Mouse (Mus musculus) hindbrain, embryonic 11.5 days (tissue): ENCODE data around the gene Frmd7. TPM values are rescaled to one million over a fixed set of nuclear protein-coding genes. Genes with fewer than 3 reads are reported as not detected.

ENCODE experiments used
- ATAC-seq: fragments of 200-750 bp; cut with Nextera tagmentation; 2 replicates; pipeline ENCODE4 v1.8.0; 2017; ENCODE audit warnings: mild to moderate bottlenecking, moderate TSS enrichment, moderate library complexity; ENCODE audit not compliant: low FRiP score
- DNase-seq: peaks from one replicate; pipeline ENCODE4 v3.0.0-alpha.2; 2015; ENCODE audit warnings: low spot score
- H3K27ac ChIP-seq: fragments of 300-500 bp; sonication (generic); 2 replicates; pipeline ENCODE4 v1.5.1; 2014; ENCODE audit warnings: mild to moderate bottlenecking, low read depth, low read length
- H3K27me3 ChIP-seq: fragments of 300-500 bp; sonication (generic); 2 replicates; pipeline ENCODE4 v1.6.1; 2014; ENCODE audit warnings: mild to moderate bottlenecking, low read length, moderate library complexity, mixed read lengths; ENCODE audit not compliant: control insufficient read depth, insufficient read depth
- H3K36me3 ChIP-seq: fragments of 300-500 bp; sonication (generic); 2 replicates; pipeline ENCODE4 v1.6.1; 2014; ENCODE audit warnings: mild to moderate bottlenecking, low read length, moderate library complexity, mixed read lengths; ENCODE audit not compliant: control insufficient read depth, insufficient read depth
- H3K4me1 ChIP-seq: fragments of 300-500 bp; sonication (generic); replicated peaks from 2 replicates; pipeline ENCODE4 v1.6.1; 2014; ENCODE audit warnings: low read length, mixed read lengths; ENCODE audit not compliant: control insufficient read depth, insufficient read depth
- H3K4me2 ChIP-seq: fragments of 300-500 bp; sonication (generic); replicated peaks from 2 replicates; pipeline ENCODE4 v1.6.1; 2014; ENCODE audit warnings: mild to moderate bottlenecking, low read depth, low read length
- H3K4me3 ChIP-seq: fragments of 300-500 bp; sonication (generic); 2 replicates; pipeline ENCODE4 v1.5.1; 2014; ENCODE audit warnings: low read depth, low read length
- H3K9ac ChIP-seq: fragments of 300-500 bp; sonication (generic); 2 replicates; pipeline ENCODE4 v1.6.1; 2014; ENCODE audit warnings: low read depth, low read length
- H3K9me3 ChIP-seq: fragments of 300-500 bp; sonication (generic); 2 replicates; pipeline ENCODE4 v1.6.1; 2016; ENCODE audit warnings: low read length; ENCODE audit not compliant: control insufficient read depth
- WGBS: fragments of 180-500 bp; shearing (Covaris S2); extraction: QIAGEN DNeasy Blood & Tissue Kit; methylation state at CpG from one replicate; pipeline ENCODE4 v1.1.7; 2014; 5-methylcytosine and 5-hydroxymethylcytosine counted together
- polyA plus RNA-seq: library from polyadenylated mRNA; unstranded; fragments of >200 nt; fragmentation: Nextera tagmentation; extraction: Ambion mirVana; gene quantifications from 2 replicates; pipeline ENCODE4 v1.2.1, GENCODE M21; 2014

Frmd7 gene
- polyA plus RNA-seq: 0.07 and 0.11 TPM in 2 replicates

GRCm38 (mm10) chrX:50942610-50943009, at the start of gene Frmd7:
TSS of gene Frmd7 (minus strand) at chrX:50942710.
- H3K9ac ChIP-seq: no peak within 1 kb of the TSS
- no peaks in the 10 kb centered on the region for H3K36me3 ChIP-seq
- no peaks in the 10 kb centered on the region for H3K4me1 ChIP-seq
- no peak for DNase-seq
- H3K27ac ChIP-seq: no peak within 1 kb of the TSS
- H3K4me3 ChIP-seq: no peak within 1 kb of the TSS
- no peak for ATAC-seq
- WGBS: 79% methylated on average over 14 of the region's 14 CpGs
- H3K4me2 ChIP-seq: no peak within 1 kb of the TSS
- no peaks in the 10 kb centered on the region for H3K9me3 ChIP-seq
- no peaks in the 10 kb centered on the region for H3K27me3 ChIP-seq

DNA sequence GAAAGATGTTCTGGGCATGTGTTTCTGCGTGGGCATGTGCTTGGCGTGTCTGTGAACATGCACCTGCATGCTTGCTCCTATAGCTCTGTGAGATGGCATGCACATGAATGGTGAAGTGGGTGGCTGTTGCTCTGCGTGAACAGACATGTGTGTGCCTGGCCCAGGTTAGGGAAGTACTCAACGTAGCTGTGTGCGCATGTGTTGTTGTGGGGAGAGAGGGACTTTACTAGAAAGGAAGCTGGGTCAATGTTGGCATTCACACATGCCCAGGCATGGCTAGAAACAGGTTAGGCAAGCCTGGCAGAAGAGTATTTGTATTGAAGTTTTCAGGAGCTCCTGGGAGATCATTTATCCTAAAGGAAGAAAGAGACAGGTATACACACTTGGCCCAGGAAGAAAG, 48.8 kb upstream of the Frmd7 start:
- no peak overlapping the region for H3K9ac ChIP-seq
- 85% methylated on average over 5 of the region's 5 CpGs for WGBS
- no peaks in the 10 kb centered on the region for H3K9me3 ChIP-seq
- H3K27ac ChIP-seq: no peak overlapping the region
- ATAC-seq (no peak), DNase-seq (no peak)
- H3K4me2 ChIP-seq: no peak overlapping the region
- H3K27me3 ChIP-seq: no peaks in the 10 kb centered on the region
- no peaks in the 10 kb centered on the region for H3K4me1 ChIP-seq
- no peaks in the 10 kb centered on the region for H3K36me3 ChIP-seq
- H3K4me3 ChIP-seq: no peak overlapping the region

- no peak overlapping the region for H3K9ac ChIP-seq
- whole genome bisulfite sequencing: 88% methylated on average over 6 of the region's 6 CpGs
- ATAC-seq (no peak), DNase-seq (no peak)
- H3K27ac ChIP-seq: no peak overlapping the region
- no peaks in the 10 kb centered on the region for H3K4me1 ChIP-seq
- no peak overlapping the region for H3K4me2 ChIP-seq
- no peaks in the 10 kb centered on the region for H3K9me3 ChIP-seq
- H3K36me3 ChIP-seq: no peaks in the 10 kb centered on the region
- no peaks in the 10 kb centered on the region for H3K27me3 ChIP-seq
- H3K4me3 ChIP-seq: no peak overlapping the region
Observed at GRCm38 (mm10) chrX:50989940-50990339, 47.4 kb upstream of the Frmd7 start.

DNA sequence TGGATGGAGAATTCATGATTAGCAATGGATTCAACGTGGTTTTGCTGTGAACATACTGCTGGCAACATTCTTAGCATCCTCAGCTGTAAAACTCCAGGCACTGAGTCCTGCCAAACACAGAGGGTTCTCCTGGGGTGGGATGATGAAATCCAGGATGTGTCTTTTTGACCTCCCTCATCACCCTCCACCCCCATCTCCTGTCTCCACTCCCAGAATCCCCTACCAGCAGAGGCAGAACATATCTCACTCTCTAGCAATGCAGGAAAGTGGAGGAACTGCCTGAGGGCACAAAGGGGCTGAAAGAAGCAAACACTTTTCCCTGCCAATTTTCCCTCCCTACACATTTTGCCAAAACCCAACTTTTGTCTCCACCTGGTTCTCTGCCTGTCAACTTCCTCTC, 46.1 kb upstream of the Frmd7 start:
- no peak for ATAC-seq
- H3K27ac ChIP-seq: no peak overlapping the region
- no peaks in the 10 kb centered on the region for H3K4me1 ChIP-seq
- no peak overlapping the region for H3K4me2 ChIP-seq
- WGBS: 67% methylated on average over 1 of the region's 1 CpGs
- H3K4me3 ChIP-seq: no peak overlapping the region
- no peak for DNase-seq
- no peaks in the 10 kb centered on the region for H3K36me3 ChIP-seq
- no peaks in the 10 kb centered on the region for H3K9me3 ChIP-seq
- no peaks in the 10 kb centered on the region for H3K27me3 ChIP-seq
- H3K9ac ChIP-seq: no peak overlapping the region

GRCm38 (mm10) chrX:50978428-50978827, 35.9 kb upstream of the Frmd7 start:
- no peaks in the 10 kb centered on the region for H3K36me3 ChIP-seq
- H3K9ac ChIP-seq: no peak overlapping the region
- 74% methylated on average over 2 of the region's 2 CpGs for WGBS
- no peaks in the 10 kb centered on the region for H3K9me3 ChIP-seq
- H3K4me1 ChIP-seq: no peaks in the 10 kb centered on the region
- no peak for DNase-seq
- no peaks in the 10 kb centered on the region for H3K27me3 ChIP-seq
- no peak overlapping the region for H3K27ac ChIP-seq
- no peak for ATAC-seq
- no peak overlapping the region for H3K4me2 ChIP-seq
- no peak overlapping the region for H3K4me3 ChIP-seq

GRCm38 (mm10) chrX:50972145-50972544, 29.6 kb upstream of the Frmd7 start:
- no peak overlapping the region for H3K9ac ChIP-seq
- no peak overlapping the region for H3K4me3 ChIP-seq
- 86% methylated on average over 4 of the region's 4 CpGs for WGBS
- H3K9me3 ChIP-seq: no peaks in the 10 kb centered on the region
- H3K4me2 ChIP-seq: no peak overlapping the region
- H3K4me1 ChIP-seq: no peaks in the 10 kb centered on the region
- no peak overlapping the region for H3K27ac ChIP-seq
- no peak for ATAC-seq
- no peak for DNase-seq
- H3K27me3 ChIP-seq: no peaks in the 10 kb centered on the region
- no peaks in the 10 kb centered on the region for H3K36me3 ChIP-seq

DNA sequence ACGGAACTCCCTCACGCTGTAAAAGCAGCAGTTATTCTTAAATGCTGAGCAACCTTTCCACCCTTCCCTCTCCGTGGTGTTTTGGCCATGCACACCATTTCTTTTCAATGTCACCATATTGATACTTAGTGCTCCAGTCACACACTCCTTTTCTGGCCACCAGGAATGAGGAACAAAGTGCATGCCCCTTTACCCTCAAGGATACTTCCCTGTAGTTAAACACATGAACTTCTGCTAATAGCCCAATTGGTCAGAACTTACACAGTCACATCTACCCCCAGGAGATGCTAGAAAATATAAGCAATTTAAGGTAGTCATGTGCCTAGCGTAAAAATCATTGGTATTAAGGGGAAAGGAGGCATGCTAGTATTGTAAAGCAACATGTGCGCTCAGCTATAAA, 27.4 kb upstream of the Frmd7 start:
- H3K9me3 ChIP-seq: no peaks in the 10 kb centered on the region
- H3K9ac ChIP-seq: no peak overlapping the region
- no peak for DNase-seq
- no peak overlapping the region for H3K4me3 ChIP-seq
- H3K27me3 ChIP-seq: no peaks in the 10 kb centered on the region
- H3K27ac ChIP-seq: no peak overlapping the region
- no peak overlapping the region for H3K4me2 ChIP-seq
- H3K4me1 ChIP-seq: no peaks in the 10 kb centered on the region
- no peak for ATAC-seq
- 89% methylated on average over 5 of the region's 5 CpGs for WGBS
- no peaks in the 10 kb centered on the region for H3K36me3 ChIP-seq

DNA sequence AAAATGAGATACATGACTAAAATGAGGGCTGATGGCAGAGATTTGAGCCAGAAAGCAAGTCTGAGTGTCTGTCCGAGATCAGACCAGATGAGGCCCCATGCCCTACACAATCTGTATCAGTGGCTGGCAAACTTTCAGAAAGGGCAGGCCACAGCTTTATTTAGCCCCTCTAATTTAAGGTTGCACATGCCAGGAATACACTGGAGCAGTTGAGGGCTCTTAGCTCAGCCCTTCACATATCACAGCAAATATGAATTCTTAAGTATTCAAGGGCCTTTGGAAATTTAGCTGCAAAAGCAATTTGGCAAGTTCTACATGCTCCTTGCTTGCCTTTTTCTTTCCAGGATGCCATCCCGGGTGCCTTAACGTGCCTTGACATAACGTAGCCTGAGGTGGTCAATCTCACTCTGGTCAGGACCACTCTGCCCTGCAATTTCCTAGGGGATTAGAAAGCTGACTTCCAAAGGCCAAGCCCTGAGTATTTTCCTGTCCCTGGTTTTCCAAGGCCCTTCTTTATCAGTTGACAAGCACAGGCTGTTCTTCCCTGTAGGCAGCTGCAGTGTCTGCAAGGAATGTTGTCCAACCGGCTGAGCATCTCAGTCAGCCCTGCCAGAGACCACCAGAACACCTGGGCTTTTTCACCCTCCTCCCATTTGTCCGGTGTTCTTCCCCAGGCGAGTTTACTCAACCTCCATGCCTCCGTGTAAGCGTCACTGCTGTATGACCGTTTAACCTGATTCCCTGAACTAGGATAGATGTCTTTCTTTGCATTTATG, 25.8 kb upstream of the Frmd7 start:
- no peaks in the 10 kb centered on the region for H3K27me3 ChIP-seq
- 66% methylated on average over 10 of the region's 10 CpGs for WGBS
- no peak overlapping the region for H3K4me2 ChIP-seq

DNA sequence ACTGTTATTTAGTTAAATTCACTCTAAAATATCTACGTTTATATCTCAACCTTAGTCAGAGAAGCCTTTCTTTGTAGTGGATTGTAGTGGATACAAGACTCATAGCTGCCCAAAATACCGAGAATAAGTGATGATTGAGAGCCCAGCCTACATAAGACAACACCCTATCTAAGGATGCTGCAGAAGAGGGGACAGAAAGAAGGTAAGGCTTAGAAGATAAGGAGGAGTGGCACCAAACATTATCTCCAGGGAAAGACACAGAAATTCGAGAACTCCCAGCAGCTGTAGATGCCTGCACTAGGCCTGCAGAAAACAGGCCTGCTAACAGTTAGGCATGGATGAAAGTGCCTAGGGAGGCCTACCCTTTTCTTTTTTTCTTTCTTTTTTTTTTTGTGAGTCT, 22.6 kb upstream of the Frmd7 start:
- Histone ChIP-seq H3K27me3 (no peaks in the 10 kb centered on the region), H3K27ac (no peak overlapping the region), H3K9ac (no peak overlapping the region), H3K4me2 (no peak overlapping the region), H3K36me3 (no peaks in the 10 kb centered on the region), H3K4me3 (no peak overlapping the region), H3K9me3 (no peaks in the 10 kb centered on the region), H3K4me1 (no peaks in the 10 kb centered on the region)
- WGBS: 73% methylated on average over 3 of the region's 3 CpGs
- no peak for ATAC-seq
- DNase-seq: no peak

More for the DNA sequence above, 25.8 kb upstream of the Frmd7 start:
- Histone ChIP-seq H3K36me3 (no peaks in the 10 kb centered on the region), H3K27ac (no peak overlapping the region), H3K4me3 (no peak overlapping the region), H3K9me3 (no peaks in the 10 kb centered on the region), H3K4me1 (no peaks in the 10 kb centered on the region), H3K9ac (no peak overlapping the region)
- ATAC-seq (no peak), DNase-seq (no peak)
